Mouse (Mus musculus) lung, adult 2 months (tissue): ENCODE data around the gene Churc1. TPM values are rescaled to one million over a fixed set of nuclear protein-coding genes. Genes with fewer than 3 reads are reported as not detected.
A peak's percentile ranks its signal among the peaks of the same experiment; 100 is the strongest.

Source experiments
- DNase-seq: peaks from one replicate; pipeline ENCODE4 v3.0.0; 2022
- H3K4me1 ChIP-seq: fragments of 200-500 bp; 2 replicates; pipeline ENCODE4 v1.6.1; 2011; ENCODE audit warnings: low read length; ENCODE audit not compliant: control insufficient read depth, insufficient read depth
- H3K4me3 ChIP-seq: fragments of 200-500 bp; replicated peaks from 2 replicates; pipeline ENCODE3; 2011; ENCODE audit warnings: low read depth, mild to moderate bottlenecking, control low read depth, low read length; ENCODE audit errors: extremely low read depth
- CTCF ChIP-seq: fragments of 200-500 bp; IDR thresholded peaks from 2 replicates; pipeline ENCODE4 v1.5.1; 2011; ENCODE audit warnings: mild to moderate bottlenecking, low read length, control low read depth; ENCODE audit not compliant: insufficient read depth
- POLR2A ChIP-seq: fragments of 200-500 bp; IDR thresholded peaks from 2 replicates; pipeline ENCODE4 v1.6.1; 2011; ENCODE audit warnings: low read depth, mild to moderate bottlenecking, control low read depth, low read length, borderline replicate concordance; ENCODE audit errors: extremely low read depth
- WGBS: fragments of 180-500 bp; shearing (Covaris S2); methylation state at CpG from one replicate; pipeline ENCODE4 v1.1.7; 2018; 5-methylcytosine and 5-hydroxymethylcytosine counted together
- polyA plus RNA-seq: library from polyadenylated mRNA; depleted of rRNA; stranded (reverse); fragments of >200 nt; gene quantifications from 2 replicates; pipeline ENCODE4 v1.2.3, GENCODE M21; 2012; rRNA removed

The Churc1 gene
- polyA plus RNA-seq, result 27.6 and 41.4 TPM in 2 replicates

DNA sequence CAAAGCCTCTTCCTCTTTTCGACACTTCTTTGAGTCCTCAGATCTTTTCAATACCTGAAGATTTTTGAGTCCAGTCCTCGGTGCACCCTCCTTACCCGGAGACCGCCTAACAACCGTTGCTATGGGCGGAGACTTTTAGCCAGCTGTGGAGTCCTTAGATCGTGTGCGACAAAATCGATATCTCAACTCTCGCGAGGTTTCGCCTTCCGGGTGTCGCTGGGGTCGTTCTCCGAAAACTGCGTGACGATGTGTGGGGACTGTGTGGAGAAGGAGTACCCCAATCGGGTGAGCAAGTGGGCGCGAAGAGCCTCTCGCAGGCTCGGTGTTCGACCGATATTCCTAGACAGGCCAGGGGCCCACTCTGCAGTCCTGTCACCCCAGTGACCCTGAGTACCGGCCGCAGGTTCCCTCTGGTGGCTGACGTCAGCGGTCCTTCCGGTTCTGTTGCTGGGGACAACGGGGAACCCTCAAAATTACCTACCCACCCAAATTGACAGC lies at the start of gene Churc1, which contains the start of gene Fntb:
Gene Churc1, plus strand, starts transcription at position 185 of the 498 bp plus-strand sequence.
Gene Fntb, plus strand, starts transcription at position 236 of the 498 bp plus-strand sequence.
- WGBS, result under 1% methylated on average over 31 of the region's 31 CpGs
- TF ChIP-seq CTCF (no peak), POLR2A (peak; percentile 91; the same call in 1 of the 2 replicates)
- H3K4me1 ChIP-seq, result peaks cover 4% of the 10 kb centered on the region
- peak within 1 kb of the TSS; percentile 94 for H3K4me3 ChIP-seq
- DNase-seq, result peak; percentile 85

- 80% methylated on average over 4 of the region's 4 CpGs for WGBS
- no peak for DNase-seq
- Histone ChIP-seq H3K4me3 (no peak overlapping the region), H3K4me1 (no peaks in the 10 kb centered on the region)
- TF ChIP-seq POLR2A (no peak), CTCF (no peak)
These were observed 47.0 kb upstream of the Churc1 start for GRCm38 (mm10) chr12:76718384-76718783.

- Histone ChIP-seq H3K4me1 (no peaks in the 10 kb centered on the region), H3K4me3 (no peak overlapping the region)
- TF ChIP-seq POLR2A, result no peak
- no peak for TF ChIP-seq CTCF
- DNase-seq, result no peak
These were observed 44.8 kb upstream of the Churc1 start for GRCm38 (mm10) chr12:76720572-76720971.

GRCm38 (mm10) chr12:76722026-76722425 lies 43.3 kb upstream of the Churc1 start:
- TF ChIP-seq POLR2A, result no peak
- TF ChIP-seq CTCF, result no peak
- 61% methylated on average over 3 of the region's 3 CpGs for WGBS
- DNase-seq, result no peak
- Histone ChIP-seq H3K4me3 (no peak overlapping the region), H3K4me1 (no peaks in the 10 kb centered on the region)

DNA sequence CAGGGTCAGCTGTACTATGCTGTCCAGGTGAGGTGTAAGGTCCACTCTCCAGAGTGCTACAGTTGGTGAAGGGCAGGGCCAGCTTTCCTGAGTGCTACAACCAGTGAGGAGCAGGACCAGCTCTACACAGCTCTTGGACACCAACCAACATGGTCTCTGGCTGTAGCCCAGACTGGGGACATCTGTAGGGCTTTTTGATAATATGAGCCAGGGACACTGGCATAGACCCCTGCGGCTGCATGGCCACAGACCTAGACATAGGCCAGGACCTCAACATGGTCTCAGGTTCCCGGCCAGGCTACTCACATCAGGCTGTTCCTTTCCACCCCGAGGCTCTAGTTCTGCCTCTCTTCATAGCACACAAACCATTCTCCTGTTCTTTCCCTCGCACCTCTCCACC lies 37.4 kb upstream of the Churc1 start:
- H3K4me3 ChIP-seq, result no peak overlapping the region
- no peaks in the 10 kb centered on the region for H3K4me1 ChIP-seq
- WGBS, result 87% methylated on average over 4 of the region's 4 CpGs
- no peak for DNase-seq
- no peak for TF ChIP-seq POLR2A
- TF ChIP-seq CTCF, result no peak

- DNase-seq, result no peak
- no peak for TF ChIP-seq POLR2A
- no peak for TF ChIP-seq CTCF
These were observed 14.4 kb upstream of the Churc1 start for GRCm38 (mm10) chr12:76750866-76751459.

GRCm38 (mm10) chr12:76752652-76753318 lies 12.6 kb upstream of the Churc1 start:
- DNase-seq, result no peak

More at GRCm38 (mm10) chr12:76750866-76751459, 14.4 kb upstream of the Churc1 start:
- WGBS, result 83% methylated on average over 16 of the region's 16 CpGs
- no peak overlapping the region for H3K4me3 ChIP-seq
- H3K4me1 ChIP-seq, result no peaks in the 10 kb centered on the region

GRCm38 (mm10) chr12:76765901-76766630 lies 728 bp downstream of the Churc1 start:
- TF ChIP-seq CTCF (no peak), POLR2A (no peak)

More at GRCm38 (mm10) chr12:76752652-76753318, 12.6 kb upstream of the Churc1 start:
- WGBS, result 31% methylated on average over 14 of the region's 14 CpGs
- TF ChIP-seq POLR2A (no peak), CTCF (no peak)
- Histone ChIP-seq H3K4me1 (no peaks in the 10 kb centered on the region), H3K4me3 (no peak overlapping the region)

GRCm38 (mm10) chr12:76770841-76771500 lies 5.6 kb downstream of the Churc1 start:
- DNase-seq, result no peak
- peaks cover 7% of the 10 kb centered on the region for H3K4me1 ChIP-seq
- 86% methylated on average over 5 of the region's 5 CpGs for WGBS
- H3K4me3 ChIP-seq, result no peak overlapping the region
- TF ChIP-seq CTCF, result no peak
- TF ChIP-seq POLR2A, result no peak

More at GRCm38 (mm10) chr12:76765901-76766630, 728 bp downstream of the Churc1 start:
- DNase-seq, result no peak
- peak overlapping the region; percentile 94 for H3K4me3 ChIP-seq
- H3K4me1 ChIP-seq, result peaks cover 4% of the 10 kb centered on the region
- WGBS, result 28% methylated on average over 20 of the region's 20 CpGs
